Comparison of ENCODE assay signal across 9 mouse cellular contexts in genomic region chr7:44385720-44386119, GRCm38 (mm10). TPM values are rescaled to one million over a fixed set of nuclear protein-coding genes. Genes with fewer than 3 reads are reported as not detected.
DNase-seq lines count a peak whose midpoint lies in the region; ATAC-seq and TF ChIP-seq lines count a peak whose summit lies in the region.
"Had no signal": no experiment of that assay in that cellular context is flagged by ENCODE, and none has a peak within 500 bp of the region (broad histone marks: within the 10 kb centered on the region; RNA-seq: fewer than 3 reads in every experiment).

TSS of gene 1700008O03Rik (minus strand) at chr7:44385820.

- H3K9ac ChIP-seq in heart, embryonic 15.5 days, result no peak within 1 kb of the TSS

- peak within 1 kb of the TSS; percentile 90 for H3K4me2 ChIP-seq in heart, embryonic 15.5 days

- peaks cover 9% of the 10 kb centered on the region for H3K4me1 ChIP-seq in heart, embryonic 15.5 days (replicated peaks)
- H3K4me1 ChIP-seq in G1E (ENCODE audit: insufficient read depth, low read depth, low read length), result peaks cover 8% of the 10 kb centered on the region
- H3K4me1 ChIP-seq in hindbrain, embryonic 10.5 days (replicated peaks), result peaks cover 16% of the 10 kb centered on the region
- peaks cover 21% of the 10 kb centered on the region for H3K4me1 ChIP-seq in midbrain, embryonic 10.5 days

- H3K4me3 ChIP-seq in heart, embryonic 15.5 days, result peak within 1 kb of the TSS; percentile 51
- peak within 1 kb of the TSS; percentile 23; the same call in 1 of the 2 replicates for H3K4me3 ChIP-seq in G1E (ENCODE audit: low read depth, low read length)
- H3K4me3 ChIP-seq in hindbrain, embryonic 10.5 days, result peak within 1 kb of the TSS; percentile 59
- peak within 1 kb of the TSS; percentile 71 for H3K4me3 ChIP-seq in midbrain, embryonic 10.5 days

- peaks cover 55% of the 10 kb centered on the region for H3K27me3 ChIP-seq in heart, embryonic 15.5 days
- peaks cover 65% of the 10 kb centered on the region for H3K27me3 ChIP-seq in G1E (ENCODE audit: insufficient read depth, low read length)
- H3K27me3 ChIP-seq in hindbrain, embryonic 10.5 days (ENCODE audit: insufficient read depth, poor library complexity, severe bottlenecking), result peaks cover 43% of the 10 kb centered on the region
- H3K27me3 ChIP-seq in midbrain, embryonic 10.5 days (ENCODE audit: low read depth, poor library complexity, severe bottlenecking), result peaks cover 58% of the 10 kb centered on the region

- 0 out of 2 replicates have a peak, but pooled peaks have one; percentile 21 for ATAC-seq in heart, embryonic 15.5 days (replicated peaks; ENCODE audit: insufficient number of reproducible peaks, insufficient read depth, low FRiP score, low read depth)
- ATAC-seq in G1E (ENCODE audit: extremely low read depth, insufficient number of reproducible peaks, low FRiP score, poor library complexity, severe bottlenecking), result no peak

- H3K27ac ChIP-seq in heart, embryonic 15.5 days, result no peak within 1 kb of the TSS
- peak within 1 kb of the TSS; percentile 74 for H3K27ac ChIP-seq in hindbrain, embryonic 10.5 days
- H3K27ac ChIP-seq in midbrain, embryonic 10.5 days (replicated peaks), result peak within 1 kb of the TSS; percentile 81

- no peaks in the 10 kb centered on the region for H3K9me3 ChIP-seq in heart, embryonic 15.5 days (replicated peaks)
- H3K9me3 ChIP-seq in G1E (replicated peaks), result no peaks in the 10 kb centered on the region
- H3K9me3 ChIP-seq in hindbrain, embryonic 10.5 days, result no peaks in the 10 kb centered on the region
- no peaks in the 10 kb centered on the region for H3K9me3 ChIP-seq in midbrain, embryonic 10.5 days (replicated peaks)

- H3K36me3 ChIP-seq in heart, embryonic 15.5 days, result no peaks in the 10 kb centered on the region
- no peaks in the 10 kb centered on the region for H3K36me3 ChIP-seq in G1E (replicated peaks)
- H3K36me3 ChIP-seq in hindbrain, embryonic 10.5 days, result no peaks in the 10 kb centered on the region
- H3K36me3 ChIP-seq in midbrain, embryonic 10.5 days, result no peaks in the 10 kb centered on the region

- intact Hi-C loops in left cerebral cortex, postnatal 10 days (cut with DNase I), result no loop called here

- no peak for DNase-seq in heart, adult 9 months (ENCODE audit: low spot score in 2 of 2)
- no peak for DNase-seq in G1E (ENCODE audit: low spot score)
- no peak for DNase-seq in hindbrain, embryonic 10.5 days (ENCODE audit: low spot score)
- DNase-seq in midbrain, embryonic 10.5 days (ENCODE audit: low spot score), result no peak
- DNase-seq in left cerebral cortex, postnatal 10 days (ENCODE audit: extremely low spot score in 1 of 2, low spot score in 2 of 2), result no peak
- no peak for DNase-seq in urinary bladder, postnatal 25 days (ENCODE audit: low spot score)
- no peak for DNase-seq in adrenal gland, adult (ENCODE audit: inconsistent age in 2 of 2, low spot score in 1 of 2)

- 75% methylated on average over 12 of the region's 12 CpGs for WGBS in heart, embryonic 15.5 days
- WGBS in hindbrain, embryonic 10.5 days, result 80% methylated on average over 12 of the region's 12 CpGs
- WGBS in midbrain, embryonic 10.5 days, result 80% methylated on average over 12 of the region's 12 CpGs

- no peak for TF ChIP-seq CTCF in G1E (IDR thresholded peaks at IDR 0.05; ENCODE audit: low read depth, low read length)

RNA-seq across cellular contexts. Expression of gene 1700008O03Rik, which starts in this region (rescaled TPM):
- polyA plus RNA-seq in heart, embryonic 15.5 days (2015; fragmentation: Nextera tagmentation; extraction: Ambion mirVana), result 0.13 and 0.47 TPM in 2 replicates
- total RNA-seq in G1E (2014; fragmentation: Nextera tagmentation) (2.5 TPM in 1 of 2 replicates, not detected in the other), G1E (2017) (0.11 and 0.41 TPM in 2 replicates)
- 0.49 and 0.61 TPM in 2 replicates for polyA plus RNA-seq in G1E (2012)
- polyA plus RNA-seq in hindbrain, embryonic 10.5 days (2016; fragmentation: Nextera tagmentation; extraction: Ambion mirVana), result 2.1 and 2.7 TPM in 2 replicates
- polyA plus RNA-seq in midbrain, embryonic 10.5 days (2016; fragmentation: Nextera tagmentation; extraction: Ambion mirVana), result 1.7 TPM in 2 replicates
- 1 to 10 TPM; 2.1 to 2.9 TPM for total RNA-seq in left cerebral cortex, postnatal 10 days (2021)
- total RNA-seq: MEL had no signal

Comparison
In these comparisons a context has a peak if more than half of its experiments do, and no peak if none do; other contexts are left out.
1. Peak in ATAC-seq, H3K4me3 ChIP-seq and H3K4me2 ChIP-seq in heart, embryonic 15.5 days; RNA of the gene not detected or under 1 TPM.